Mouse (Mus musculus) cerebellum, postnatal 25 days (tissue): ENCODE measurements around the gene Pitpnm2.

Source experiments
- DNase-seq, 2 experiments: peaks; one replicate each; pipeline ENCODE4 v3.0.0; 2021; ENCODE audit warnings: mixed read lengths in 2 of 2

The Pitpnm2 gene

GRCm38 (mm10) chr5:124247296-124247695 is 2.3 kb downstream of the Pitpnm2 start:
- DNase-seq = no peak

GRCm38 (mm10) chr5:124244885-124245284 is 4.7 kb downstream of the Pitpnm2 start:
- DNase-seq = no peak

GRCm38 (mm10) chr5:124244449-124244848 is 5.1 kb downstream of the Pitpnm2 start:
- DNase-seq = no peak

DNA sequence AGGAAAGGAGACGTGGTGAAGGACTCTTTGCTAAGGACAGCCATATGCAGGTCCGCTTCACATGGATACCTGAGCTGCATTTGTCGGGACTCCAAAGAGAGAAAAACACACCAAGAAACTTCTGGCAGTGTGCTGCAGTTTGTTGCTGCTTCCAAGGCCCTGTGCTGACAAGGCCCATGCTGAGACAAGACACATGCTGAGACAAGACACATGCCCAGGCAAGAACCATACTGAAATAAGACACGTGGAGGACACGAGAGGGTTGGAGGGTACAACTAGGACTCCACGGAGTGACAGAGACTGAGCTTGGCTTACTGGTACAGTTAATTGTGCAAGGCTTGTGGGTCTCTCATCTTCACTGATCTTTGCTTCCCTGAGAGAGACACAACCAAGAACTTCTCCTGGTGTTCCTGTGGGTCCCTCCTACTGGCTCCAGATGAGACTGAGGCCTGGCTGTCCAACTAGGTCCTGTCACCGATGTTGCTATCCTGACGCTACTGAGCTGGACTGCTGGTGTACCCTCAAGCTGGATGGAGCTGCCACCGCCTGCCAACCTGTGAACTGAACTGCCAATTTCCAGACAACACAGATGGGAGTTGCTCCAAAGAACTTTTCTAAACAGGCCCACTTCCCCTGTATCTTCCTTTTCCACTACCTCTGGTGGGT is 6.2 kb downstream of the Pitpnm2 start:
- DNase-seq = no peak

DNA sequence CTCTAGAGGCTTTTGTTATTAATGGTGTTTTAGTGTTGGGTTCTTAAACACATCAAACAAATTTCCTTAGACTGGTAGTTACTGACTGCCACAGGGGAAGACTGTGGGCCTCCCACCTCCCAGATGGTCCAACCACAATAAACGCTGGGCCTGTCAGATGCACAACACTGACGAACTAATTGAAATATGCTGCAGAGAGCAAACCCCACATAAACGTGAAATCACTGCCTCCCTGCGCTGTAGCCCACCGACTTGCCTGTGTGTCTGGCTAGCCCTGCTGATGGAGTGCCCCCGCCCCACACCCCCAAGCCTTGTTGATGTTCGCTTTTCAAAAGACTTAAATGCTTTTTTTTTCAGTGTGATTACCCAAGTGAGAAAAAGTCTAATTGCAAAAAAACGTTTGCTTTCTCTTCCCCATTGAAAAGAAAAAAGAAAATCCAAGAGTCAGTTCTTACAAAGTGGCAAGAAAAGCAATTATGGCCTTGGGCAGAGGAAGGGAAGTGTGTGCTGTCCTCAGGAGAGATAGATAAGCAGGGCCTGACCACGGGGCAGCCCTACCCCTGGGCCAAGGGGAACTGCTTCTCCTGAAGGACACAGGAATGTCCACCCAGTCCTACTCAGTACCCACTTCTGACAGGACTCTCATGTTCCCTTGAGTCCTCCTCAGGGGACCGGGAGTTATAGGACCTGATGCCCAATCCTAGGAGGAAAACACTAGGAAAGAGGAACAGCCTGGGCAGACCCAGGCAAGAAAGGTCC is 7.7 kb downstream of the Pitpnm2 start:
- DNase-seq = no peak

GRCm38 (mm10) chr5:124240841-124241685 is 8.5 kb downstream of the Pitpnm2 start:
- peak in 1 of 2 experiments; percentile 35 for DNase-seq

GRCm38 (mm10) chr5:124236180-124236579 is 13.4 kb downstream of the Pitpnm2 start:
- no peak for DNase-seq

GRCm38 (mm10) chr5:124234778-124235177 is 14.8 kb downstream of the Pitpnm2 start:
- no peak for DNase-seq

- DNase-seq = peak; percentile 64 to 65
Measured at GRCm38 (mm10) chr5:124233874-124234661, 15.5 kb downstream of the Pitpnm2 start.

DNA sequence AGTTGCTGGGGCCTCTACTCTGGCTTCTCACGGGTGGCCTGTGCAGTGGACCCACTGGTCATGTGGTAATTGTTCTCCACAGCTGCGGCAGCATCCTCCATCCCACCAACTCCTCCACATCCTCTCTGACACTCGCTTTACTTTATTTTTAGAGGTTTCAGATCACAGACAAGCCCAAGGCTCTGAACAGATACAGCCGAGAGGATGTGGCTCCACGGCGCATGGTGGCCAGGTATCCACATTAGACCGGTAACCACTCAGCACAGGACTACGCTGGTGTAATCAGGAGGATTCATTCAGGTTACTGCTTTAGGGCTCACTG is 16.5 kb downstream of the Pitpnm2 start:
- no peak for DNase-seq

DNA sequence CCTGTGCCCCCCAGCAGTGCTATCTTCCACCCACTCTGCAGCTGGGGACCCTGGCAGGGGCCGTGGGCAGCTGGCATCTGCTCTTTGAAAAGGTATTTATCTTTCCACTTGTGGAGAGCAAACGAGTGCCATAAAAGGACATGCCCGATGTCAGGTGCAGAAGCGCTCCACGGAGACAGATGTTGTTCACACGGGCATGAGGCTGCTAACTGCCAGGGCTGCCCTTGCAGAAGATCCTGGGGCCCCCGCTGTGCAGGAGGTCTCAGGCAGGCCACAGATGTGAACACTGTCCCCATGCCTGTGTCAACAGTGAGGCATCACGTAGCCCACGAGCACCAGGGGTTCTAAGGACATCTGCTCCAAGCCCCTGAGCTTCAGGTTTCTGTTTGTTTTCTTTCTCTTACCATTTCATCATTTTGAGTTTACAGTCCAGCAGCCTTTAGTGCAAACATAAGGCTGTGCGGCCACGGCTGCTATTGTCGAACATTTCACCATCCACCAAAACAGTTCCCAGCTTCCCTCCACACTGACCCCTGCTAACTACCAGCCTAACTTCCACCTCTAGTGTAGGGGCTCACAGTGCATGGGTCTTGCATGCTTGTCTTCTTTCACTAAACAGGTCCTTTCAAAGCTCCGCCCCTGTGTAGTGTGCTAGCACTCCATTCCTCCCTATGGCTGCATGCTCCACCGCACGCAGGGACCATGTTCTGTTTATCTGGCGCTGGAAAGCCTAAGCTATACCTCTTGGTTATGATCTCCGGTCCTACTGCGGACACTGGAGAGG is 17.0 kb downstream of the Pitpnm2 start:
- no peak for DNase-seq

GRCm38 (mm10) chr5:124230461-124230860 is 19.1 kb downstream of the Pitpnm2 start:
- DNase-seq = no peak

DNA sequence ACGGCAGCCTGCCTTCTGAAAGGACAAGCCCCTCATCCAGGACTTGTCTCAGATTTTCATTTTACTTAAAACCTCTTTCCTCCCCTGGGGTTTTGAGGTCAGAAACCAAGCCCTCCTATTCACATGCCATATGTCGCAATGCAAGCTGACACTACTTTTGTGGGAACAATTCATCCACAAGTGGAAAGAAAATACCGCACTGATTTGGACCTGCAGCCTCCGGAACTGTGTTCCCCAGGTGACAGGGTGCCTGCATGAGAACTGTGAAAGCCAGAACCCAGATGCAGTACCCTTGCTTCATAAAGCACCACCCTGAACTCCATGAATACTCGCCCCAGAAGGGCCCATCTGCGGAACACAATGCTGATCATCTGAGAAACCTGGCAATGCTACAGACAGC is 22.4 kb downstream of the Pitpnm2 start:
- DNase-seq = no peak

DNA sequence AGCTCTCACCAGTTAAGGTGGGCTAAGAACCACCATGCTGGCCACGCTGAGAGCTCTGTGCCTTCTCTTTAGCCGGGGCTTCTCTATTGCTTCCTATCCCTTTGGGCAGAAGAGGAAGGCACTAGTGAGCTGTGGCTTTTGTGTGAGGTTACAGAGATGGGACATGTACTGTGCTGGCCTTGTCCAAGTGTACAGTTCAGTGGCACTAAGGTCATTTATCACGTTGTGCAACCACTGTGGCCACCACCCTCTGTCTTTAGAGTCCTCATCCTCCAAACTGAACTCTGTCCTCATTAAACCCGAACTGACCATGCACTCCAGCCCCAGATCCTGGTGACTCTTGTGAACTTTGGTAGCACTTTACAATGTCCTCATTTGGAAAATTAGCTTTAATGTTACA is 23.1 kb downstream of the Pitpnm2 start:
- no peak for DNase-seq

- no peak for DNase-seq
Measured at GRCm38 (mm10) chr5:124225891-124226290, 23.7 kb downstream of the Pitpnm2 start.

- no peak for DNase-seq
Measured at GRCm38 (mm10) chr5:124224321-124225092, 25.1 kb downstream of the Pitpnm2 start.

DNA sequence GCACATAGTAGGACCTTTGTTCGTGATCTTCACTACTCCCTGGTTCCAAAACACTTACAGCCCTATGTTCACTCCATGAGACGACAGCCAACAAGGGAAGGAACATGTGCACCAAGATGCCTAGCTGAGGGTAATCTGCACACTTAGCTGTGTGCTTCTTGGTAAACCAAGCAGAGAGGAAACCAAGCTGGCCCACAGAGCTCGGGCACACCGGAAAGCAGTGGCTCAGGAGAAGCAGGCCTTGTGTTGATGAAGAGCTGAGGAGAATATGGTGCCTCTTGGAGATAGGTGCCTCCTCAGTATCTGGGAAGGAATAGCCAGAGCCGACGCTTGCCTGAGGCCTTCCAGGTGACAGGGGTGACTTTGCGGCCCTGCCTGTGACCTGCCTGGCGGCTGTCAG is 26.0 kb downstream of the Pitpnm2 start:
- no peak for DNase-seq

DNA sequence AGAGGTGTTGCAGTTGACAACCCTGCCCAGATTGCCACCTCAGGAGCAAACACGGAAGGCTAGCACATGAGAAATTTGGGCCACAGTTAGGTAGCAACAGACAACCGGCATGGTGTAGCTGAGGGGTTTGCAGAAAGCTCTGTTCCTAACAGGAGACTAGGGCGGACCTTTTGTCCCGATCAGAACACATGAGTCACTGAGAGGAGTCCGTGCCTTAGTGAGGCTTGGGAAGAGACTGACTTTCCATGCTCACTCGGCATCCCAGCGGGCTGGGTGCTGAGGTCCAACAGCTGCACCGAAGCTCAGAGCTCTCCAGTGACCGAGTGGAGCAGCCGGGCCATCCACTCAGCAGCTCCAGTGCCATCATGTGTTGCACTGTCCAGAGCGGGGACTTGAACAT is 26.9 kb downstream of the Pitpnm2 start:
- DNase-seq = no peak

DNA sequence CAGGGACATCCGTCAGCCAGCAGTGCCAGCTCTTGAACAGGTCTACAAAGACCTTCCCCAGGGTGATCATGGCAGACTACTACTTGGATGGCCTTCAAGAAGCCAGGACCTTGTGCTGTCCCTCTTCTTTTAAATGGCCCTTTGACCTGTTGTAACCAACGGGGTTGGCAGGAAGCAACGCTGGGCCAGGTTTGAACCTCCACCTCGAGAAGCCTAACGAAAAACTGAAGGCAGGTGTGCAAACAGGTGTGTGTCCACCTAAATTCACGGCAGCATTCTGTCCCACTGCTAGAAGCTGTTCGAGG is 27.9 kb downstream of the Pitpnm2 start:
- DNase-seq = no peak

DNA sequence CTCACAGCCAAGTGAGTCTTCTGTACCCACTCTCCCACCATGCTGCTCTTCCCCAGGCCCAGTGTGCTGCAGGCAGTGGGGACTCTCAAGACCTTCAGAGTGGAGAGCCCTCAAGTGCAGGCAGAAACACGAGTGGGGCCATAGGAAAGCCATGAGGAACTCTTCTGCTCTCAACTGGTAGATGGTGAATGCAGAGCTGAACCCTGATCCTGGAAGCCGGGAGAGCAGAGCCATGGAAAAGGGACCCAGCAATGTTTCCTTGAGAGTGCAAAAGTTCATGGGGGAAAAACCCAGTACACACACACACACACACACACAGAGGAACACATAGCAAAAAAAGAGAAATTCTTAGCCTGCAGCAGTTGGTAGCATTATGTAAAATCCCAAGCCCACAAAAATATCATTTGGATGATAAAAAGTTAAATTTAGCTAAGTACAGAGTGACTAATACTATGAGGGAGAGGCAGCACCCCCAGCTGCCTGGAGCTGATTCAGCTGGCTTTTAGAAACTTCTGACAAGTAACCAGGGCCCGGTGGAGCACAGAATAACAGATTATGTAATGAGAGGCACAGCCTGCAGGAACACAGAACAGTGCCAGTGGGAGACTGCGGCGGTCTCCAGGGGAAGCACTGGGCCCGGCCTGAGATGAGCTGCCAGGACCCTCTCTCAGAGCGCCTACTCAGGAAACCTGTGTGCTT is 28.4 kb downstream of the Pitpnm2 start:
- peak; percentile 37 to 43 for DNase-seq

- DNase-seq = no peak
Measured at GRCm38 (mm10) chr5:124220551-124220950, 29.0 kb downstream of the Pitpnm2 start.
